Mouse (Mus musculus) brain, embryonic 18.5 days (tissue): ENCODE data around the gene Tcte1.

Source experiments
- DNase-seq: peaks from one replicate; pipeline ENCODE4 v3.0.0-alpha.2; 2012; ENCODE audit warnings: low read depth, low spot score

Tcte1 gene

GRCm38 (mm10) chr17:45564531-45565084, 41.4 kb downstream of the Tcte1 start:
- DNase-seq, result no peak

GRCm38 (mm10) chr17:45565103-45565502, 41.9 kb downstream of the Tcte1 start:
- DNase-seq, result no peak

DNA sequence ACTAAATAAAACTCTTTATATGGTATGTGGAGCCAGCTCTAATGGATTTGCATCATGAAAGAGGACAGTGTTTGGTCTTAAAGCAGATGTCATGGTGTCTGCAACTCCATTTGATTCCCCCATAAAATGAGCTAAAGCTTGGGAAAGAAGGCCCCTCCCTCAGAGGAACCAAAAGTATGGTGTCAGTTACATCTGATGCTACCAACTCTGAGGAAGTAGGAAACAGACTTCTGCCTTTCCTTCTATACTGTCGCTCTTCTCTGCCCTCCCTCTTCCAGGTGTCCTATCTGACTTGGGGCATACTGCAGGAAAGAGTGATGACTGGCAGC, 42.8 kb downstream of the Tcte1 start:
- DNase-seq, result no peak

- no peak for DNase-seq
Measured at GRCm38 (mm10) chr17:45566360-45567161, 43.3 kb downstream of the Tcte1 start.

GRCm38 (mm10) chr17:45567162-45567601, 43.9 kb downstream of the Tcte1 start:
- no peak for DNase-seq

DNA sequence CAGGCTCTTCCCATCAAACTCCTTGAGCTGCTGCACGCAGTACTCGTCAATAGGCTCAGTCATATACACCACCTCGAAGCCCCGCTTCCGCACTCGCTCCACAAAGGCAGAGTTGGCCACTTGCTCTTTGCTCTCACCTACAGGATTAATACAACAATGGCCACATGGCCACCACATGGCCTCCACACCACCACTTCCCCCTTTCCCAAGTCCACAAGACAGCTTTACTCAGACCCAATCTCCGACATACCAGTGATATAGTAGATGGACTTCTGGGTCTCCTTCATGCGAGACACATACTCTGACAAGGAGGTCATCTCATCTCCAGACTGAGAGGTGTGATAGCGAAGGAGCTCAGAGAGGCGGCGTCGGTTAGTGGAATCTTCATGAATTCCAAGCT, 45.8 kb downstream of the Tcte1 start:
- no peak for DNase-seq

DNA sequence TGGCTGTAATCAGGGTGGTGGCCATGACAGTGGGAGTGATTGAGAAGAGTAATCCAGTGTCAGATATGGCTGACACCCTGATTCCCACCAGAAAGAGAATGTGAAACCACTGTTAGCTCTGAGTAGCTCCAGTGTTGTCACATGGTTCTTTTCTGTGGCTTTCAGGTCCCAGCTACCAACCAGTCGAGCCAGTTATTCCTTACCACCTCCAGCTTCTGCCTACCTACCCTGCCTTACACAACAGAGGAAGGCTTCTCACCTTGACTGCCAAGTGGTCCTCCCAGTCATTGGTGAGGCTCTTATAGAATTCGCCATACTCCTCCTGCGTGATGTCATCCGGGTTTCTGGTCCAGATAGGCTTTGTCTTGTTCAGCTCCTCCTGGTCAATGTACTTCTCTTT, 46.8 kb downstream of the Tcte1 start:
- DNase-seq, result no peak

GRCm38 (mm10) chr17:45572103-45573086, 49.2 kb downstream of the Tcte1 start:
- DNase-seq, result no peak

DNA sequence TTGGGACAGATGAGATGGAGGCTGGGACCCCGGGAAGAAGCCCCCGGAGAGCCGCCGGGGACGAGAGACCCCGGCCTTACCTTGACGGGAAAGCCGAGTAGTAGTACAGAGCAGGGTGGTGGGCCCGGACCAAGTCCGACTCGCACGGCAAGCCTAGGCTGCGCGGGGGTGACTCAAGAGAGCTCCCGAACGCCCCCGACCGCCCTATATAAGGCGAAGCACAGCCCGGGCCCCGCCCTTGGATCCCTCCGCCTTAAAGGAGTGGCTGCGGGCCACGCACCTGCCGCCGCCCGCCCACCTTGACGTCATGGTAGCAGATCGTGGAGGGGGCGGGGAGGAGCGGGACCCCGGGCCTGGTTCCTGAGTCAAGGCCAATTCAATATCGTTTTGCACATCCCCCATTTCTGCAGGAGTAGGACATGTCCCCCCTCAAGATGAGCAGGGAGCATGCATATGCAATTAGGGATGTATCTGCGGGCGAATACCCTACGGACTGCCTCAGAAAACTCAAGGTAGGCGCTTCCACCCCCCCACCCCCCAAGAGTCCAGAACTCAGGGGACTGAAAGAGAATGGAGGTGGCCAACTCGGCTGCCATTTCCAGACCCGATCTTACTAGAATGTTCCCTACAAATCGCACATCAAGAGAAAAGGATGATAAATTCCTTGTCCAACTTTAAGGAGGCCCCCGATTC, 50.0 kb downstream of the Tcte1 start, which contains the start of gene Hsp90ab1:
Gene Hsp90ab1, minus strand, starts transcription at position 185 of the 693 bp plus-strand sequence.
- DNase-seq, result peak; percentile 95

DNA sequence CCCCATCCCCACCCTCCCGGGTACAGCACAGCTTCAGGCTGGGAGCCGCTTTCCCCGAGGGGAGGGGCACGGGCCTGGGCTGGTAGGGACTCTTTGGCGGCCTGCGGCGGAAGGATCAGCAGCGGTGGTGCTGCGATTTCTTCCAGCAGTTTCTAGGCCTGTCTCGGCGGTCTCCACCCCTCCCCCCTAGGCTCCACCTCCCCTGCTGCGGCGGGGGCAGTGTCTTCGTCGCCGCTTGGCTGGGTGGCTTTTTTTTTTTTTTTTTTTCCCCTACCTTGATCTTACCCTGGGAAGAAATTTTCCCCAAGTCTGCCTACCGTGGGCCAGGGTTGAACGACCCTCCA, 50.5 kb downstream of the Tcte1 start:
- peak; percentile 91 for DNase-seq

- DNase-seq, result no peak
Measured at GRCm38 (mm10) chr17:45574129-45574761, 51.0 kb downstream of the Tcte1 start.

GRCm38 (mm10) chr17:45575123-45575897, 52.1 kb downstream of the Tcte1 start:
- no peak for DNase-seq

DNA sequence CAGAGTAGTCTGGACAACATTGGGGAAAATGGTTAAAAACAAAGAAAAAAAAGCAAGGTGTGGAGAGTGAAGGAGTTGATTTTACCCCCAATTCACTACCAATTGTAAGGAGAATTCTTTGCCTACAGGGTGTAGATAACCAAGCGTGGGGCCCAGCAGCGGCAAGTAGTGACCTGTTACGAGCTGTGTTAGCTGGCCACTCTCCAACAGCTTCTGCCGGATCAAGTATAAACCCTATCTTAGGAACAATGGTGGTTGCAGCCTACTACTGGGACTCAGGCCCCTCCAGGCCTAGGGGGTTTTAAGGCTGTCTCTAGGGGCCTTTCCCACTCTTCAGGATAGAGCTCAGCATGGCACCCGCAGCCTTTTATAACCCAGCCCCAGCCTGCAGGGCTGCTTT, 55.0 kb downstream of the Tcte1 start:
- DNase-seq, result no peak

DNA sequence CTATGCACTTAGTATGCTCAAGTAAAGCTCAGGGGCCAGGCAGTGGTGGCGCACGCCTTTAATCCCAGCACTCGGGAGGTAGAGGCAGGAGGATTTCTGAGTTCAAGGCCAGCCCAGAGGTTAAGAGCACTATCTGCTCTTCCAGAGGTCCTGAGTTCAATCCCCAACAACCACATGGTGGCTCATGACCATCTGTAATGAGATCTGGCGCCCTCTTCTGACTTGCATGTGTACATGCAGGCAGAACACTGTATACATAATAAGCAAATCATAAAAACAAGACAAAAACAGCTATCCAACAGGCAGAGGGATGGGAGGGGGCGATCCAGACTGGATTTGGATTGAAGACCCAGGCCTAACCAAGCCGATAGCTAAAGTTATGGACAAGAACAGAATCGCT, 55.6 kb downstream of the Tcte1 start:
- no peak for DNase-seq

DNA sequence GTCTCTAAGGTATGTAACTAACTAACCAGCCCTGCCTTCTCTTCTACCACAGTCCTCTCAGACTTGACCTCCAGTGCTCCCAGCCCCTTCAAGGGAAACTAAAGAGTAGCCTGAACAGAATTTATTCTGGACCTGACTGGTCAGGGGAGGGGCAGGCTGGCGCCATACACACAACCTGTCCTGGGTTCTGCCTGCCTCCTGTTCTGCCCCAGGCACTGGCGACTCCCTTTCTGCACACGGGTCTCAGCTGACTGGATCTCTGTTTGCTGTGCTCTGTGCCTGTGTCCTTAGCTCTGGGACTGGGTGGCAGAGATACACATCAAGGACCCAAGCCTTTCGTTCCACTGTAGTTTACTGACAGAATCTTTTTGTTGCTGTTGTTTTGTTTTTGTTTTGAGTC, 56.3 kb downstream of the Tcte1 start:
- no peak for DNase-seq

GRCm38 (mm10) chr17:45580958-45581477, 57.8 kb downstream of the Tcte1 start:
- DNase-seq, result no peak

DNA sequence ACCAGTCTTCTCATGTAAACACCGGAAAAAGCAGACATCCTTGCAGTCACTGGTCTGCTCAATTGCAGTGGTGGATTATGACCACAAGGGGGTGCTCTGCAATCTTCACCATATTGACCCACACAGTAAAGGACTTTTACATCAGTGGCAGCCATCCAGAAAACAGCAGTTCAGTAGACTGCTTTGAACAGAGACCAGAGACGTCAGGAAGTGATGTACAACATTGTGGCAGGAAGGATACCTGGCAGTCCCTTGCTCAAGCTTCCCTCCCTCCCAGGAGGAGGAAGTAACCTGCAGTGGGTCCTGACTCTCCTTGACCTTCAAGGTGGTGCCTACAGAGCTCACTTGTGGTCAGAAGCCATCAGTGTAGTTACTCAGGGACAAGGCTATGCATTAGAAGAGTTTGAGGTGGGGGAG, 58.3 kb downstream of the Tcte1 start:
- DNase-seq, result no peak

GRCm38 (mm10) chr17:45582188-45582587, 59.0 kb downstream of the Tcte1 start:
- no peak for DNase-seq

GRCm38 (mm10) chr17:45582715-45583355, 59.6 kb downstream of the Tcte1 start:
- no peak for DNase-seq
